Mouse (Mus musculus): ENCODE data around the gene Zfand5.

DNA sequence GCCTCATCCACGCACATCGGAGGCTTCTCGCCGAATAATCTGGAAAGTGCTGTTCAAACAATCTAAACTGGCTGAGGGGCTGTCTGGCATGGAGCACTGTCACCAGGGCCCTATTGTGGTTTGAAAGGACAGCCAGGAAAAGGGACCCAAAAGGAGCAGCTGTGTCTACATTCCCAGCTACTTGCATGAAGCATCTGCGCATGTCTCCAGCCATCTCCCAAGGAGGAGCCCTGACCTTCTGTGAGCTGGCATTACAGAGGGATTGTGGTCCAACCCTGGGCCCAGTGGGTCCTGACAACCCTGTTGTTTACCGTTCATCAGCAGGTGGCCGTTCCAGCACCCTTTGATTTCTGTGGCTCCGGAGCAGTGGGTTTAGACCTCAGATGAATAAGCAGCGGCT lies 56.9 kb downstream of the Zfand5 start:
- TF ChIP-seq CTCF (IDR thresholded peaks at IDR 0.05; ENCODE audit: insufficient read depth, low read depth, low read length) (no peak), POLR2A (IDR thresholded peaks at IDR 0.05; ENCODE audit: insufficient read depth, low read depth, low read length) (no peak)

Measured in olfactory bulb, adult 2 months (tissue).